Mouse (Mus musculus) ovary, adult 2 months (tissue): ENCODE measurements around the gene Ccdc97. TPM values are rescaled to one million over a fixed set of nuclear protein-coding genes. Genes with fewer than 3 reads are reported as not detected.

Experiments
- polyA plus RNA-seq: library from polyadenylated mRNA; depleted of rRNA; stranded (reverse); fragments of >200 nt; gene quantifications from 2 replicates; pipeline ENCODE4 v1.2.3, GENCODE M21; 2012; rRNA removed

Ccdc97 gene
- 117 and 135 TPM in 2 replicates for polyA plus RNA-seq

GRCm38 (mm10) chr7:25718788-25719417 is at the start of gene Ccdc97:
Gene Ccdc97 (minus strand): TSS chr7:25719088.

DNA sequence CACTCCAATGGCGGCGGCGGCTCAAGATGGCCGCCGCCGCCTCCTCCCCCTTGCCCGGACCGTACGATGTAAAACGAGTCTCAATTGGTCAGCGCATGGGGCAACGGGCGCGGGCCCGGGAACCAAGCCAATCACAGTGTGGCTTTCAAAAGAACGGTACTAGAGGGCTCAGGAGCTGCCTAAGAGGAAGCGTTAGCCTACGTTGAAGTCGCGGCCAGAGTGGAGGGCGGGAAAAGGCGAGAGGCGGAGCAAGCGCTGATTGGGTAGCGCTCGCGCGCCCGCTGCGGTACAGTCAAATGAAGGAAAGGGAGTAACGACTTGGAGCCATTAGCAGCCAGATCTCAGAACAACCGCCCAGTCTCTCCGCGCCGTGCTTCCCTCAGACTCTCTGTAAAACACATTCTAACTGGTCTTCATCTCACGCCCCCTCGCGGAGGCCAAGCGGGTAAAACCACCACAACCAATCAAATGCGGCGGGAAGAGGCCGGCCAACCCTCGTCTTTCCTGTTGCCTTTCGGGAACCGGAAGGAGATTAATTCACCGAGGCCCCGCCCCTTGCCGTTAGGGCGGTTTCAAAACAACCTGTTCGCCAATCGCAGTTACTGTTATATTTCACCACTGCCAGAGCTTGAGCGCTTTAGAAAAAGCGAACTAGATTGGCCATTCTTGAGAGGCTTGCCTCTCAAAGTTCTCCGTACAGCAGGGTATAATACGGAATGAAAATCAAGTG is 36.0 kb upstream of the Ccdc97 start, which contains the start of gene Hnrnpul1:
Gene Hnrnpul1 (minus strand): TSS at position 20 of the 730 bp plus-strand sequence.

DNA sequence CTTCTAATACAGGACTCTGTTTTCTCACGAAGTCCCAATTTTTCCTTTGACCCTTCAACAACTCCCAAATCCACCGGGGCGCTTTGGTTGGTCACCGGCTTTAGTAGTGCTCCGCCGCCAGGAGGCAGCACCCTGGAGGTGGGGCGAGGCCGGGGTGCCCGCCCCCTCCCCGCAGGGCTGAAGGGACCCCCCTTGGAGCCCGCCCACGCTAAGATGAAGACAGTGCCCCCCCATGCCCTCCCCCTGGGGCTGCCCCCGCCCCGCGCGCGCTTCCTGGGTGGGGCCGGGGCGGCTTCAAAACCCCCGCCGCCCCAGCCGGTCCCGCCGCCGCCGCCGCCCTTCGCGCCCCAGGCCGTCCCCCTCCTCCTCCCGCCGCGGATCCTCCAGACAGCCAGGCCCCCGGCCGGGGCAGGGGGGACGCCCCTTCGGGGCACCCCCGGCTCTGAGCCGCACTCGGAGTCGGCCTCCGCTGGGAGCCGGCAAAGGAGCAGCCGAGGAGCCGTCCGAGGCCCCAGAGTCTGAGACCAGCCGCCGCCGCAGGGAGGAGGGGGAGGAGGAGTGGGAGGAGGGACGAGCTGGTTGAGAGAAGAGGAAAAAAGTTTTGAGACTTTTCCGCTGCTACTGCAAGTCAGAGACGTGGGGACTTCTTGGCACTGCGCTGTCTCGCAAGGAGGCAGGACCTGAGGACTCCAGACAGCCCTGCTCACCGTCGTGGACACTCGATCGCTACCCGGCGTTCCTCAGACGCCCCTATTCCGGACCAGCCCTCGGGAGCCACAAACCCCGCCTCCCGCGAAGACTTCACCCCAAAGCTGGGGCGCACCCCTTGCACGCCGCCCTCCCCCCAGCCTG is 32.0 kb downstream of the Ccdc97 start, which contains the start of gene Tgfb1:
Gene Tgfb1 (plus strand): TSS at position 323 of the 852 bp plus-strand sequence.

DNA sequence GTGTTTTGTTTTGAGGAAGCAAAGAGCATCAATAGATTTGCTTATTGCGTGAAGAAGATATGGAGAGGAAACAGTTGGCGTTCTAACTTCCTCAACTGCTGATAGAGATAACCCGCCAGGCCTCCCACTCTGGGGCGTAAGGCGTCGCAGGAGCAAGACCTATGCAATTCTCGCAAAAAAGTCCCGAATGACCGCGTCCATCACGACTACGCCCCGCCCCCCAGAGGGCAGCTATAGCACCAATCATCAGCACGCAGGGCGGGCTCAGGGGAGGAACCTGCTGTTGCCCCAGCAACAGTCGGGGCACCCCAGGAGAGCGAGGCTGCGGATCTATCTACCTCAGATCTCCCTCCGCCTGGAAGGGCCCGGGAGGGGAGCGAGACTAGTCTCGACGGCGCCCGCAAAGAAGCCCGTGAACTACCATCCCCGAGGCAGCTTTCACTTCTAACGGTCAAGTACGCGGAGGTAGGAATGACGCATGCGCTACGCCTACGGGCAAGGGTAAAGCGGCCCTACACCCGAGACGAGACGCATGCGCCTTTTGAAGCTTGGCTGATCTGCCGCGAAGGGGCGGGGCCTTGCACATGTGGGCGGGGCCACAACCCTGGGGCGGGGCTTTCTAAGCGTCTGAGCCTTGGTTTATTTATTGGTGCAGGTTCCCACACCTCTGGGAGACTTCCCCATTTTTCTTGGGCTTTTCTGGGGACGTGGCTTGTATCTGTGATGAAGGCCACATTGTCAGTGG is 38.2 kb downstream of the Ccdc97 start, which contains the start of gene B9d2:
Gene B9d2 (plus strand): TSS at position 267 of the 745 bp plus-strand sequence.

GRCm38 (mm10) chr7:25674719-25675300 is 44.1 kb downstream of the Ccdc97 start, which contains the start of gene Tmem91:
Gene Tmem91 (minus strand): TSS chr7:25675166.

Other genes with a start within 250 kb of the Ccdc97 start
- gene Ceacam1, start 241.5 kb downstream of the Ccdc97 start, polyA plus RNA-seq, result 7.2 and 8.8 TPM in 2 replicates
- 0.03 TPM in 1 of 2 replicates, not detected in the other for gene Ceacam2, start 179.2 kb downstream of the Ccdc97 start, polyA plus RNA-seq
- not detected in 2 replicates for gene Erich4, start 103.2 kb downstream of the Ccdc97 start, polyA plus RNA-seq
- 51.2 and 60.0 TPM in 2 replicates for gene Dmac2, start 99.7 kb downstream of the Ccdc97 start, polyA plus RNA-seq
- gene B3gnt8, start 92.4 kb downstream of the Ccdc97 start, polyA plus RNA-seq, result 25.7 and 33.2 TPM in 2 replicates
- gene Bckdha, start 60.1 kb downstream of the Ccdc97 start, polyA plus RNA-seq, result 255 and 263 TPM in 2 replicates
- 97.4 and 109 TPM in 2 replicates for gene Exosc5, start 59.9 kb downstream of the Ccdc97 start, polyA plus RNA-seq
- 0.86 and 1.2 TPM in 2 replicates for gene Tmem91, start 43.9 kb downstream of the Ccdc97 start, polyA plus RNA-seq
- 99.9 and 100 TPM in 2 replicates for gene B9d2, start 38.3 kb downstream of the Ccdc97 start, polyA plus RNA-seq
- gene Tgfb1, start 32.1 kb downstream of the Ccdc97 start, polyA plus RNA-seq, result 48.5 and 56.7 TPM in 2 replicates
- 58.3 and 68.0 TPM in 2 replicates for gene Hnrnpul1, start 35.7 kb upstream of the Ccdc97 start, polyA plus RNA-seq
- gene Axl, start 69.6 kb upstream of the Ccdc97 start, polyA plus RNA-seq, result 164 TPM in 2 replicates
- 62.2 and 102 TPM in 2 replicates for gene Cyp2s1, start 97.8 kb upstream of the Ccdc97 start, polyA plus RNA-seq
- 3.0 and 3.1 TPM in 2 replicates for gene Cyp2b10, start 178.5 kb upstream of the Ccdc97 start, polyA plus RNA-seq